Mouse (Mus musculus): Measurements from ENCODE around the gene Ppp4r1.

DNA sequence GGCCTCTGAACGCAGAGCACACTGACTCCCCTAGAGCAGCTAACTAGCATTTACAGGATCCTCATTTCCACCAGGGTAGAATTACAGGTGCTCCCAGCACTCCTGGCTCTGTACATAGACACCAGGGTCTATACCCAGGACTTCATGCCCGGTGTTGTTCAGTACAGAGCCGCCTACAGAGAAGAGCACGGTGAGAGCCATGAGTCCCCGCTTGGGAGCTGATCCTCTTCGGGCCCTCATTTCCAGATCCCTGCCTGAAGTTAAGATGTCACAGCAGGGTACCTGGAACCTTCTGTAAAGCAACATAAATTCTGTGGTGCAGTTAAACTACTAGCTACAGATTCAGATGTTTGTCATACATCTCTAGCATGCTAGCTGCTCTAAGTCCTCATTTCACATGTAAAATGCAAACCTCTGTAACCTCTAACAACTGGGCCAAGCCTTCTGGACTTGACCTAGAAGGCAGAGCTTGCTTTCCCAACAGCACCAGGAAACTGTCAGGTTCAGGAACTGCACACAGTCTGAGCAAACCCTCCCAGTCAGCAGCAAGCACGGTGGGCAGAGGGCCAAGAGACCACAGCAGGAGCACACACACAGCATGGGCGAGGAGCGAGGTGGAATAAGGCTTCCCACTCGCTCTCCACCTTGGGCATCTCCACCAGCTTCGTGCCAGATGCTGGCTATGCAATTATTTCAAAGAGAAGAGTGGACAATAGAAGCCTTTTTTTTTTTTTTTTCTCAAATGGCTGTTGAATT lies 65.5 kb downstream of the Ppp4r1 start:
- TF ChIP-seq POLR2A (IDR thresholded peaks at IDR 0.05; ENCODE audit: low read depth, low read length) (no peak), CTCF (conservative IDR thresholded peaks at IDR 0.05 in 1 of 2, IDR thresholded peaks at IDR 0.05 in 1 of 2; ENCODE audit: low read depth in 2 of 2, low read length in 2 of 2) (no peak), NELFE (IDR thresholded peaks at IDR 0.05; ENCODE audit: low read depth, low read length) (no peak)
